In genomic region chr7:66998821-66999220, GRCm38 (mm10) we compare ENCODE assay signal across 26 mouse cellular contexts.
"Had no signal": no experiment of that assay in that cellular context is flagged by ENCODE, and none has a peak within 500 bp of the region (broad histone marks: within the 10 kb centered on the region; RNA-seq: fewer than 3 reads in every experiment).

No protein-coding gene starts in this region.

- H3K9me3 ChIP-seq: embryonic facial prominence, embryonic 10.5 days; embryonic facial prominence, embryonic 12.5 days; embryonic facial prominence, embryonic 13.5 days; embryonic facial prominence, embryonic 15.5 days; forebrain, embryonic 10.5 days; forebrain, embryonic 12.5 days; forebrain, embryonic 13.5 days; forebrain, embryonic 15.5 days had no signal

- H3K27ac ChIP-seq: embryonic facial prominence, embryonic 10.5 days; embryonic facial prominence, embryonic 12.5 days; embryonic facial prominence, embryonic 13.5 days; embryonic facial prominence, embryonic 15.5 days; forebrain, embryonic 10.5 days; forebrain, embryonic 12.5 days; forebrain, embryonic 13.5 days; forebrain, embryonic 15.5 days; gastrocnemius, adult 2 months; heart, adult 2 months had no signal

- H3K4me1 ChIP-seq: embryonic facial prominence, embryonic 12.5 days; embryonic facial prominence, embryonic 13.5 days; embryonic facial prominence, embryonic 15.5 days; forebrain, embryonic 12.5 days; forebrain, embryonic 13.5 days; forebrain, embryonic 15.5 days had no signal

- H3K4me3 ChIP-seq: embryonic facial prominence, embryonic 10.5 days; embryonic facial prominence, embryonic 12.5 days; embryonic facial prominence, embryonic 13.5 days; embryonic facial prominence, embryonic 15.5 days; erythroblast, embryonic 14.5 days; forebrain, embryonic 10.5 days; forebrain, embryonic 12.5 days; forebrain, embryonic 13.5 days; forebrain, embryonic 15.5 days; gastrocnemius, adult 2 months; heart, adult 2 months had no signal

- DNase-seq: cerebellum, adult 2 months; cerebellum, adult 8-10 months; cerebellum, adult 9-10 months; cerebellum, adult 9-11 months; cerebellum, postnatal 10 days; cerebellum, postnatal 14 days; cerebellum, postnatal 25 days; cerebellum, postnatal 36 days; embryo, embryonic 11 days; forebrain, postnatal 0 days; gastrocnemius, adult 2 months; gastrocnemius, postnatal 10 days; gastrocnemius, postnatal 14 days; gastrocnemius, postnatal 25 days; gastrocnemius, postnatal 36 days; heart, adult 18-20 months; heart, adult 2 months had no signal

- H3K27me3 ChIP-seq: embryonic facial prominence, embryonic 12.5 days; embryonic facial prominence, embryonic 13.5 days; embryonic facial prominence, embryonic 15.5 days; forebrain, embryonic 12.5 days; forebrain, embryonic 13.5 days; forebrain, embryonic 15.5 days had no signal

- H3K36me3 ChIP-seq: embryonic facial prominence, embryonic 10.5 days; embryonic facial prominence, embryonic 12.5 days; embryonic facial prominence, embryonic 13.5 days; embryonic facial prominence, embryonic 15.5 days; forebrain, embryonic 10.5 days; forebrain, embryonic 12.5 days; forebrain, embryonic 15.5 days had no signal
